Mouse (Mus musculus) gastrocnemius, adult 2 months (tissue): ENCODE data around the gene Gm49333. TPM values are rescaled to one million over a fixed set of nuclear protein-coding genes. Genes with fewer than 3 reads are reported as not detected.

Experiments
- DNase-seq: peaks from one replicate; pipeline ENCODE4 v3.0.0; 2022
- H3K27ac ChIP-seq: fragments of 200-600 bp; 2 replicates; pipeline ENCODE4 v1.8.1; 2022; ENCODE audit warnings: mild to moderate bottlenecking
- H3K4me3 ChIP-seq: fragments of 200-600 bp; 2 replicates; pipeline ENCODE4 v1.8.1; 2022; ENCODE audit warnings: mild to moderate bottlenecking, moderate library complexity
- CTCF ChIP-seq: fragments of 200-600 bp; IDR thresholded peaks from 2 replicates; pipeline ENCODE4 v1.8.1; 2022; ENCODE audit warnings: antibody characterized with exemption, mild to moderate bottlenecking, moderate library complexity
- intact Hi-C: fragments of 180-260 bp; cut with DNase I; formaldehyde crosslinking; loops from one replicate; pipeline ENCODE4 v1.15.1; 2025
- total RNA-seq, 2 experiments: library from RNA; stranded (reverse); gene quantifications; 2 replicates each; pipeline ENCODE4 v1.2.3; 2021

The Gm49333 gene
- total RNA-seq, 2 experiments from 2014 or later: not detected

GRCm38 (mm10) chr16:20610501-20611356 is 681 bp upstream of the Gm49333 start:
- Histone ChIP-seq H3K4me3 (peak overlapping the region; percentile 86), H3K27ac (peak overlapping the region; percentile 93)
- peak; percentile 77 for DNase-seq
- no peak for TF ChIP-seq CTCF
- intact Hi-C loops: loop anchor here (2.0 to 5.0 kb wide), 2 partner anchors 40 to 73 kb away; partner anchors contain the start of genes Ap2m1 and Psmd2

GRCm38 (mm10) chr16:20619541-20620398 is 8.4 kb downstream of the Gm49333 start:
- H3K27ac ChIP-seq: no peak overlapping the region
- no peak for TF ChIP-seq CTCF
- H3K4me3 ChIP-seq: peak overlapping the region; percentile 84
- peak; percentile 56 for DNase-seq
- intact Hi-C loops: no loop called here

GRCm38 (mm10) chr16:20620399-20620735 is 9.0 kb downstream of the Gm49333 start:
- no peak overlapping the region for H3K27ac ChIP-seq
- peak overlapping the region; percentile 84 for H3K4me3 ChIP-seq
- intact Hi-C loops: no loop called here
- TF ChIP-seq CTCF: no peak
- no peak for DNase-seq

- intact Hi-C loops: no loop called here
- TF ChIP-seq CTCF: no peak
- no peak for DNase-seq
- no peak overlapping the region; the same call in 1 of the 2 replicates for H3K27ac ChIP-seq
- H3K4me3 ChIP-seq: peak overlapping the region; percentile 84
Observed at GRCm38 (mm10) chr16:20620751-20621190, 9.4 kb downstream of the Gm49333 start.

- intact Hi-C loops: no loop called here
- TF ChIP-seq CTCF: no peak
- Histone ChIP-seq H3K4me3 (peak within 1 kb of the TSS; percentile 84), H3K27ac (no peak within 1 kb of the TSS; the same call in 1 of the 2 replicates)
- DNase-seq: peak; percentile 84
Observed at GRCm38 (mm10) chr16:20621191-20621990, 10.0 kb downstream of the Gm49333 start, which contains the start of gene Camk2n2. Camk2n2 (minus strand) TSS chr16:20621287.

GRCm38 (mm10) chr16:20621991-20622685 is 10.7 kb downstream of the Gm49333 start:
- DNase-seq: peak; percentile 76
- peak overlapping the region; percentile 84 for H3K4me3 ChIP-seq
- no peak overlapping the region for H3K27ac ChIP-seq
- TF ChIP-seq CTCF: no peak
- intact Hi-C loops: no loop called here

- DNase-seq: no peak
- intact Hi-C loops: no loop called here
- no peak for TF ChIP-seq CTCF
- H3K27ac ChIP-seq: no peak overlapping the region
- no peak overlapping the region for H3K4me3 ChIP-seq
Observed at GRCm38 (mm10) chr16:20623211-20623610, 11.8 kb downstream of the Gm49333 start.

- H3K4me3 ChIP-seq: no peak overlapping the region
- no peak for TF ChIP-seq CTCF
- no peak for DNase-seq
- intact Hi-C loops: no loop called here
- no peak overlapping the region for H3K27ac ChIP-seq
Observed at GRCm38 (mm10) chr16:20628871-20629391, 17.5 kb downstream of the Gm49333 start.

- DNase-seq: peak; percentile 35
- TF ChIP-seq CTCF: no peak
- no peak within 1 kb of the TSS for H3K27ac ChIP-seq
- H3K4me3 ChIP-seq: peak within 1 kb of the TSS; percentile 71
- intact Hi-C loops: no loop called here
Observed at GRCm38 (mm10) chr16:20629731-20630634, 18.6 kb downstream of the Gm49333 start, which contains the start of gene Ece2. Ece2 (plus strand) TSS chr16:20629828.

GRCm38 (mm10) chr16:20637410-20637809 is 26.0 kb downstream of the Gm49333 start:
- no peak for DNase-seq
- no peak overlapping the region for H3K4me3 ChIP-seq
- no peak overlapping the region for H3K27ac ChIP-seq
- intact Hi-C loops: no loop called here
- no peak for TF ChIP-seq CTCF
